ENCODE assay signal across 15 mouse cellular contexts in genomic region chr19:10169179-10169578, GRCm38 (mm10).
"Had no signal": no experiment of that assay in that cellular context is flagged by ENCODE, and none has a peak within 500 bp of the region (broad histone marks: within the 10 kb centered on the region; RNA-seq: fewer than 3 reads in every experiment).

No protein-coding gene starts in this region.

- H3K9me3 ChIP-seq: intestine, embryonic 15.5 days; kidney, embryonic 15.5 days; liver, embryonic 15.5 days had no signal

- H3K9ac ChIP-seq: intestine, embryonic 15.5 days; kidney, embryonic 15.5 days; liver, embryonic 15.5 days; lung, embryonic 14.5 days had no signal

- H3K36me3 ChIP-seq: intestine, embryonic 15.5 days; kidney, embryonic 15.5 days; liver, embryonic 15.5 days had no signal

- H3K4me2 ChIP-seq: intestine, embryonic 15.5 days; kidney, embryonic 15.5 days; liver, embryonic 15.5 days; lung, embryonic 14.5 days had no signal

- DNase-seq: kidney, adult 11 months; kidney, adult 8-10 months; kidney, postnatal 10 days; kidney, postnatal 36 days; layer of hippocampus, postnatal 36 days; lung, embryonic 14.5 days; midbrain, embryonic 14.5 days; thymus, adult 18-20 months; thymus, postnatal 25 days had no signal

- H3K4me3 ChIP-seq: intestine, embryonic 15.5 days; kidney, embryonic 15.5 days; left cerebral cortex, adult 2 months; liver, embryonic 15.5 days had no signal

- H3K27ac ChIP-seq: intestine, embryonic 15.5 days; kidney, embryonic 15.5 days; left cerebral cortex, adult 2 months; liver, embryonic 15.5 days; macrophage had no signal

- ATAC-seq: intestine, embryonic 15.5 days; lung, postnatal 0 days had no signal

- H3K4me1 ChIP-seq: kidney, embryonic 15.5 days had no signal

- H3K27me3 ChIP-seq: intestine, embryonic 15.5 days; kidney, embryonic 15.5 days; liver, embryonic 15.5 days had no signal
